ENCODE assay signal across 23 mouse cellular contexts in genomic region chr1:22789391-22789909, GRCm38 (mm10). TPM values are rescaled to one million over a fixed set of nuclear protein-coding genes. Genes with fewer than 3 reads are reported as not detected.
A peak's percentile ranks its signal among the peaks of the same experiment; 100 is the strongest.
DNase-seq lines count a peak whose midpoint lies in the region; ATAC-seq lines count a peak whose summit lies in the region.
"Had no signal": no experiment of that assay in that cellular context is flagged by ENCODE, and none has a peak within 500 bp of the region (broad histone marks: within the 10 kb centered on the region; RNA-seq: fewer than 3 reads in every experiment).

No protein-coding gene starts in this region.

- DNase-seq in cerebellum, adult 11 months = no peak
- DNase-seq in left cerebral cortex, adult 18-20 months (ENCODE audit: low spot score in 2 of 2) = peak; percentile 9 to 31
- no peak for DNase-seq in left cerebral cortex, adult 11 months (ENCODE audit: low spot score)
- peak; percentile 22 for DNase-seq in Muller cell, postnatal 12 days (ENCODE audit: inconsistent ontology term)
- peak; percentile 56 for DNase-seq in cerebellum, adult 9-10 months
- DNase-seq in ovary, postnatal 10 days (ENCODE audit: low spot score) = no peak
- no peak for DNase-seq in adrenal gland, postnatal 4 days (ENCODE audit: low spot score in 2 of 2)
- DNase-seq: adrenal gland, postnatal 14 days; gastrocnemius, postnatal 10 days; heart, postnatal 10 days; kidney, adult 2 months; kidney, postnatal 36 days; liver, postnatal 0 days; lung, postnatal 36 days; thymus, postnatal 14 days had no signal

- ATAC-seq in cerebellum, adult (ENCODE audit: insufficient number of reproducible peaks, low FRiP score, low TSS enrichment) = peak; percentile 36; the same call in 1 of the 2 replicates
- ATAC-seq: forebrain, embryonic 16.5 days; liver, embryonic 12.5 days; liver, postnatal 0 days; Patski had no signal

RNA-seq across cellular contexts. Expression of gene Rims1, which starts 16.3 kb away (rescaled TPM):
- total RNA-seq in left cerebral cortex, adult 18-20 months (2021) = 100 to 1,000 TPM; 337 to 342 TPM
- 1 to 10 TPM; 1.4 to 2.1 TPM for total RNA-seq in adrenal gland, postnatal 4 days (2021)
- total RNA-seq: CH12.LX; common myeloid progenitor, adult 5-6 weeks; hematopoietic stem cell, adult 5-6 weeks; megakaryocyte, adult 5-6 weeks had no signal

Comparison
In these comparisons a context has a peak if more than half of its experiments do, and no peak if none do; other contexts are left out.
1. DNase-seq: peak in left cerebral cortex, adult 18-20 months (2 of 2), Muller cell, postnatal 12 days (single experiment) and cerebellum, adult 9-10 months (single experiment); none in cerebellum, adult 11 months (single experiment), left cerebral cortex, adult 11 months (single experiment), ovary, postnatal 10 days (single experiment) and adrenal gland, postnatal 4 days (0 of 2).
2. RNA of gene Rims1, which starts 16.3 kb away (total RNA-seq): 337 to 342 TPM in left cerebral cortex, adult 18-20 months; 1.4 to 2.1 TPM in adrenal gland, postnatal 4 days; every median in the first group is over 100 times any median in the second.